Mouse (Mus musculus) urinary bladder, postnatal 10 days (tissue): ENCODE results near the gene Vps52.

ENCODE experiments used
- DNase-seq: peaks from one replicate; pipeline ENCODE4 v3.0.0; 2022; ENCODE audit warnings: low spot score

The Vps52 gene

DNA sequence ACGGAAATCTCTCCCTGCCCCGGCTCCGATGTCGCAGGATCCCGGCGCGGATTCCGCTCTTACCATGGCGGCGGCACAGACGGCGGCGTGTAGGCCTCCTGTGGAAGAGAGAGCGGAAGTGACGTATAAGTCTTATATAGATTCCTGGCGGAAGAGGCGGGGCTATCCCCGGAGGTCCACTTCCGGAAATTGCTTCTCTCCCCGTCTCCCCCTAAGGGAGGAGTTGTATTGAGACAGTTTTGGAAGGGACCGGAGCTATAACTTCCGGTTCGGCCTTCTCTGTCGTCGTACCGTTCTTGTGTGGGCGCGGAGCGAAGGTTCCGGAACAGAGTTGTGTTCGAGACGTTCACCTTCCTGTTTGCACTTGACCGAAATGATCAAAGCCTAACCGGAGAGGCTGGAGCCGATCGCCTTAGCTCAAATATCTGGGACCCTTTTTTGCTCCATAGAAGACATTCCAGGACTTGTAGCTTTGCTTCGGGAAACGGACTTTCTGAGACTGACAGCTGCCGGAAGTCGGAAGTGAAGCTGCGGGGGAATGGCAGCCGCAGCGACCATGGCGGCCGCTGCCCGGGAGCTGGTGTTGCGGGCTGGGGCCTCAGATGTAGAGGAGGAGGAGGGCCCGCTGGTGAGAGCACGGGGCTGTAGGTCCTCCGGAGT lies at the start of gene Vps52, which contains the start of gene Rps18:
TSS of gene Vps52 (plus strand) at position 258 of the 660 bp plus-strand sequence.
TSS of gene Rps18 (minus strand) at position 447 of the 660 bp plus-strand sequence.
- DNase-seq, result peak; percentile 65

DNA sequence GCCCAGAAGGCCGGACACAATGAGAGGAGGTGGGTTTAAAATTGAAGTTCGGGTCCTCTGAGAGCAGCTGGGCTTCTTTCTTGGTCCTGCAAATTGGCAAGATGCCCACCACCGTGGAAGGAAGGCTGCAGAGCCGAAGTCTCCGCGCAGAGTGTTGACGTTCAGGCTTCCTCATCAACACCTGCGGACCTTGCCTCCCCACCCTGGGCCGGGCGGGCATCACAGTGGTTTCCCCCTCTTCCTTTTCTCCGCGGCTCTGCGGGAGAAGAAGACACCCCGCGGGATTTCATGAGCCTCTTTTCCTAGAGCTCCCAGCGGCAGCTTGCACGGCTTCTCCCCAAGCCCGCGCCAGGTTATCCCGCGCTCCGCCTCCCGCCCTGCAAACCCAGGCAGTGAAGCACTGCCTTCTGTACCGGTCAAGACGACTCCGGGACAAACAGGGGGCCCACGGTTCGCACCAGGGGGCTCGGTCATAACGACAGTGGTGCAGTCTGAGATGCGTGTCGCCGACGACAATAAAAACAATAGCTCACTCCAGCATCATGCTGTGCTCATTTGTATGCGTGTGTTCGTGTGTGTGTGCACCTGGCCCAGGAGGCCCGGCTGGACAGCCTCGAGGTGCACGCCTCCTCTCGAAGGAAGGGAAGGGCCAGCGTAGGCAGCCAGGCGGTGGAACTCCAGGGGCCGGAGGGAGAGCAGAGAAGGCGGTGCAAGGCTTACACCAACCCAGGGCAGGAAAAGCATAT lies 47.1 kb upstream of the Vps52 start:
- no peak for DNase-seq

DNA sequence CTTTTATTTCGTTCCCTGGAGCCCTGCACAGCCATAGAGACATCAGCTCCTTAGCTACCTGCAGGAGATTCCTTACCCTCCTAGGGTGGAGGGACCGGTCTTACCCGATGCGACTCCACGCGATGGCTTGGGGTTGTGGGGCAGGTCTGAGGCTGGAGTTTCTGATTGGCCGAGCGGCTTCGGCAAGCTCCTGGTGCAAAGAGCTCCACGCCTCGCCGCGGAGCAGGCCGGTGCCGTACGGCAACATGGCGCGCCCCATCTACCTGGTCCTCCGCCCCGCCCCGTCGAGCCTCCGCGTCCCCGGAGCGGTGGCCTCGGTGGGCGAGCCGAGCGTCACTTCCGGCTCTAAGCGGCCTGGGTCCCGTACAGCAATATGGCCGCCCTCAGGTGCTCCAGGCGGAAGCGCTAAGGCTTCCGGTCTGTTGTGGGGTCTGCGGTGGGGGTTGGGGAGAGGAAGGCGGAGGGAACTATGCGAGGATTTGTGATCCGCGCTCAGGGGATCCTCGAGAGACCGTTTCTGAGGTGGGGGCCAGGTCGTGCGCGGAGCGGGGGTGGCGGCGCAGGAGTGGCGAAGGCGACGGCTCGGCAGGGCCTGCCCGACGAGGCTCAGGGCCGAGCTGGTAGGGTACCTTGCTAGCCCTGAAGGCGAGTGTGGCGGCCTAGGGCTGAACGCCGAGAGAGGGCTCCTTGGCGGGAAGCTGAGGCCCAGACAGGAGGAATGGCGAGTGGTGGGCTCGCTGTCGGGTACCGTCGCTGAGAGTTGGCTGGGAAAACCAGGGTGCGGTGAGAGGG lies 46.3 kb upstream of the Vps52 start, which contains the start of gene Daxx:
TSS of gene Daxx (plus strand) at position 338 of the 792 bp plus-strand sequence.
- peak; percentile 96 for DNase-seq

DNA sequence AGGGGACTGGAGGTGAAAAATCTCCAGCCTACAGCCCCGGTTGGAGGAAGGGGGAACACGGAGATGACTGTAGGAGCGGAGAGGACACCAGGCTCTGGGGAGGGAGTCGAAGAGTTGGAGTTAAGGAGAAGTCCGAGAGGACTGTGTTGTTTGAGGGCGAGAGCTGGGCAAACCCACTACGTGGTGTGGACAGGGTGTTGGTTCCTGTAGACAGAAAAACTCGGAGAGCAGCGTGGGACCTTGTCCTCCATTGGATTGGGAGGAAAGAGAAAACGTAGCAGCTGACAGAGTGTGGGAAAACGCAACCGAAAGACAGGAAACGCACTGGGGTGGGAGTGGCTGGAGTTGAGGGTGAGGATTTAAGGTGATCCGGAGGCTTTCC lies 45.8 kb upstream of the Vps52 start:
- DNase-seq, result no peak

DNA sequence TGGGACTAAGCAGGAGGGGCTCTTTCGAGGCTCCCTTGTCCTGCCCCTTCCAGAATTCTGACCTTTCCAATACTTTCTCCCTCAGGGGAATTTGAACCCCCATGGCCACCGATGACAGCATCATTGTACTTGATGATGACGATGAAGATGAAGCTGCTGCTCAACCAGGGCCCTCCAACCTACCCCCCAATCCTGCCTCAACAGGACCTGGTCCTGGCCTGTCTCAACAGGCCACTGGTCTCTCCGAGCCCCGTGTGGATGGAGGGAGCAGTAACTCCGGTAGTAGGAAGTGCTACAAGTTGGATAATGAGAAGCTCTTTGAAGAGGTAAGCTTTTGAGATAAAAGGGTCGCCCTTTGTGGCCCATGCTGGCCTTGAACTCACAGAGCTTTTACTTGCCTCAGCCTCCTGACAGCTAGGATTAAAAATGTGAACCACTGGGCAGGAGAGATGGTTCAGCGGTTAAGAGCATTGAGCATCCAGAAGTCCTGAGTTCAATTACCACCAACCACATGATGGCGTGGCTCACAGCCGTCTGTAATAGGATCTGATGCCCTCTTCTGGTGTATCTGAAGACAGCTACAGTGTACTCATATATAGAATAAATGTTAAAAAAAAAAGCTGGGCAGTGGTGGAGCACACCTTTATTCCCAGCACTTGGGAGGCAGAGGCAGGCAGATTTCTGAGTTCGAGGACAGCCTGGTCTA lies 45.1 kb upstream of the Vps52 start:
- DNase-seq, result no peak

DNA sequence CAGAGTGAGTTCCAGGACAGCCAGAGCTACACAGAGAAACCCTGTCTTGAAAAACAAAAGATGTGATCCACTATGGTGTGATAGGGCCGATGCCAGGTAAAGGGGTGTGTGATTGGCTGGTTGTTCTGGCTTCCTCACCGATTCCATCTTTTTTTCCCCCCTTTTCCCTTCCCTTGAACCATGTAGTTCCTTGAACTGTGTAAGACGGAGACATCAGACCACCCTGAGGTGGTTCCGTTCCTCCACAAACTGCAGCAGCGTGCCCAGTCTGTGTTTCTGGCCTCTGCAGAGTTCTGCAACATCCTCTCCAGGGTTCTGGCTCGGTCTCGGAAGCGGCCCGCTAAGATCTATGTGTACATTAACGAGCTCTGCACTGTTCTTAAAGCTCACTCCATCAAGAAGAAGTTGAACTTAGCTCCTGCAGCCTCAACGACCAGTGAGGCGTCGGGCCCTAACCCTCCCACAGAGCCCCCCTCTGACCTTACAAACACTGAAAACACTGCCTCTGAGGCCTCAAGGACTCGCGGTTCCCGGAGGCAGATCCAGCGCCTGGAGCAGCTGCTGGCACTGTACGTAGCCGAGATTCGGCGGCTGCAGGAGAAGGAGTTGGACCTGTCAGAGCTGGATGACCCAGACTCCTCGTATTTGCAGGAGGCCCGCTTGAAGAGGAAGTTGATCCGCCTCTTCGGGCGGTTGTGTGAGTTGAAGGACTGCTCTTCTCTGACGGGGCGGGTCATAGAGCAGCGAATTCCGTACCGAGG lies 44.4 kb upstream of the Vps52 start:
- DNase-seq, result no peak

DNA sequence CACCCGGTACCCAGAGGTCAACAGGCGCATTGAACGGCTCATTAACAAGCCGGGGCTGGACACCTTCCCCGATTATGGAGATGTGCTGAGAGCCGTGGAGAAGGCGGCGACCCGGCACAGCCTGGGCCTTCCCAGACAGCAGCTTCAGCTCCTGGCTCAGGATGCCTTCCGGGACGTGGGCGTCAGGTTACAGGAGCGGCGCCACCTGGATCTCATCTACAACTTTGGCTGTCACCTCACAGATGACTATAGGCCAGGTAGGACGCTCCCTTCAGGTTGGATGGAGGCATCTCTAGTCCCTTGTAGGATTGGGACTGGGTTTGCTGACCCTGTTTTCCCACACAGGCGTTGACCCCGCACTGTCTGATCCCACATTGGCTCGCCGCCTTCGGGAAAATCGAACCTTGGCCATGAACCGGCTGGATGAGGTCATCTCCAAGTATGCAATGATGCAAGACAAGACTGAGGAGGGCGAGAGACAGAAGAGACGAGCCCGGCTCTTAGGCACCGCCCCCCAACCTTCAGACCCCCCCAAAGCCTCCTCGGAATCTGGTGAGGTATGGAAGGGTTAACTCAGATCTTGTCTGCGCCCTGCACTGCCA lies 43.7 kb upstream of the Vps52 start:
- DNase-seq, result no peak

DNA sequence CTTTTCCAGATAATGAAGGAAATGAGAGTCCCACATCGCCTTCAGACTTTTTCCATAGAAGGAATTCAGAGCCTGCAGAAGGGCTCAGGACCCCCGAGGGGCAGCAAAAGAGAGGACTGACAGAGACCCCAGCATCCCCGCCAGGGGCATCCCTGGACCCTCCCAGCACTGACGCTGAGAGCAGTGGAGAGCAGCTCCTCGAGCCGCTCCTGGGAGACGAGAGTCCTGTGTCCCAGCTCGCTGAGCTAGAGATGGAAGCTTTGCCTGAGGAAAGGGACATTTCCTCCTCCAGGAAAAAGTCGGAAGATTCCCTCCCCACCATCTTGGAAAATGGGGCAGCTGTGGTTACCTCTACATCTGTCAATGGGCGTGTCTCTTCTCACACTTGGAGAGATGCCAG lies 42.3 kb upstream of the Vps52 start:
- DNase-seq, result no peak

DNA sequence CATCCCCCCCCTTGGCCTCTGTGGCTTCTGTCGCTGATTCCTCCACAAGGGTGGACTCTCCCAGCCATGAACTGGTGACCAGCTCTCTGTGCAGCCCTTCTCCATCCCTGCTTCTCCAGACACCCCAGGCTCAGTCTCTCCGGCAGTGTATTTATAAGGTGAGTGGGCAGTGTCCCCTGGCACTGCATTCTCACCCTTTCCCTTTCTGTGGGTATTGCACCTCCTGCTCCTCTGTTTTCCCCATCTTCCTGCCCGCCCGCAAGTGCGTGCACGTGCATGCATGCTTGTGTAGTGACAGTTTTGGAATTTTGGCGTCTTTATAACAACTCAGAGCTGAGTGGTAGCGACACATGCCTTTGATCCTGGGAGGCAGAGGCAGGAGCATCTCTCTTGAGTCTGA lies 41.7 kb upstream of the Vps52 start:
- DNase-seq, result no peak

DNA sequence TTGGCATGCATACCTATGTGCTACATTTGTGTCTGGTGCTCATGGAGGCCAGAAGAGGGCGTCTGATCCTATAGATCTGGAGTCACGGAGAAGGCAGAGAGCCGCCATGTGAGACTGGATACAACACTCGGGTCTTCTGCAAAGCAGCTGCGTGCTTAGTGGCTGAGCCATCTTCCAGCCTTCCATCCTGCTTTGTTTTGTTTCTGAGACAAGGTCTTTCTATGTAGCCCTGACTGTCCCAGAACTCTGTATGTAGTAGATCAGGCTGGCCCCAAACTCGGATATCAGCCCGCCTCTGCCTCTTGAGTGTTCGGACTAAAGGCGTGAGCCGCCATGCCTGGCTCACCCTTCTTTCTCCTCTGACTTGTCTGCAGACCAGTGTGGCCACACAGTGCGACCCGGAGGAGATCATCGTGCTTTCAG lies 40.6 kb upstream of the Vps52 start:
- DNase-seq, result no peak

DNA sequence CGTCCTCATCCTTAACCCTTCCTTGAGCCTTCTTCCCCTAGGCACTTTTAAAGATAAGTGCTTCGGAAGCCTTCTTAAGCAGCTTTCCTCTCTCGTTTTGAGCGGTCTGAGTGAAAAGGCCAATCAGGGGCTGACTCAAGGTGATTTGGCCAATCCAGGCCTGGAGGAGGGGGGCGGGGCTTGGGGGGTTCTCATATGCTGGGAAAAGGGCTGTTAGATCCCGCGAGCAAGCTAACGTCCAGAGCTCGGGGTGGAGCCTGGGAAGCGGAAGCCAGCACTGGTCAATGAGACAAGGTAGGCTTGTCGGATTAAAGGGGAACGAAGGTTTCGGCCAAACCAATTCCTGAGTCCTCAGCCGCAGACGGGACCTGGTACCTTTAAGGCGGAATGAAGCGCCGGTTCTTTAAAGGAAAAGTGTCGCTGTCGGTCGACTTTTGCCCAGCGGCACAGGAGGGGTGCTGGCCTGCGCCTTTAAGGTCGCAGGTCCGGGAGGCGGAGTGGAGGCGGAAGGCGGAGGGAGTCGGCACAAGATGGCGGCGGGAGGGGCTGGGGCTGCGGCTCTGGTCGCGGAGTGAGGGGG lies 39.9 kb upstream of the Vps52 start, which contains the start of the genes Tapbp and Zbtb22:
TSS of gene Tapbp (plus strand) at position 229 of the 580 bp plus-strand sequence.
TSS of gene Zbtb22 (plus strand) at position 234 of the 580 bp plus-strand sequence.
- DNase-seq, result peak; percentile 81

DNA sequence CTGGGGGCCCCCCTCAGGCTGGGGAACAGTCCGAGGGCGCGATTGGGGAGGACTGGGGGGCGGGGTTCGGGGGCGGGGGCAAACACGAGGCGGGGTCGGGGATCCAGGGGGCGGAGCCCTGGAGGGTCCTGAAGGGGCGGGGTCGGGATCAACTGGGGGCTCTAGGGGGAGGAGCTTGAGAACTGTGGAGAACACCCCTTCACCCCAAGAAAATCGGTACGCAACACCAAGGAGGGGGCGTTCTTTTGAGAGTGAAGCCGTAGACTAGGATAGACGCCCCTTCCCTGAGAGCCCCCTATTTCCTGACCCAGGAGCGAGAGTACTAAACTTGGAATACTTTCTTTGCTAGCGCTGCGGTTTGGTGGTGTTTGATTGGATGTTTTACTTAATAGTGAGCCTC lies 39.3 kb upstream of the Vps52 start:
- no peak for DNase-seq

DNA sequence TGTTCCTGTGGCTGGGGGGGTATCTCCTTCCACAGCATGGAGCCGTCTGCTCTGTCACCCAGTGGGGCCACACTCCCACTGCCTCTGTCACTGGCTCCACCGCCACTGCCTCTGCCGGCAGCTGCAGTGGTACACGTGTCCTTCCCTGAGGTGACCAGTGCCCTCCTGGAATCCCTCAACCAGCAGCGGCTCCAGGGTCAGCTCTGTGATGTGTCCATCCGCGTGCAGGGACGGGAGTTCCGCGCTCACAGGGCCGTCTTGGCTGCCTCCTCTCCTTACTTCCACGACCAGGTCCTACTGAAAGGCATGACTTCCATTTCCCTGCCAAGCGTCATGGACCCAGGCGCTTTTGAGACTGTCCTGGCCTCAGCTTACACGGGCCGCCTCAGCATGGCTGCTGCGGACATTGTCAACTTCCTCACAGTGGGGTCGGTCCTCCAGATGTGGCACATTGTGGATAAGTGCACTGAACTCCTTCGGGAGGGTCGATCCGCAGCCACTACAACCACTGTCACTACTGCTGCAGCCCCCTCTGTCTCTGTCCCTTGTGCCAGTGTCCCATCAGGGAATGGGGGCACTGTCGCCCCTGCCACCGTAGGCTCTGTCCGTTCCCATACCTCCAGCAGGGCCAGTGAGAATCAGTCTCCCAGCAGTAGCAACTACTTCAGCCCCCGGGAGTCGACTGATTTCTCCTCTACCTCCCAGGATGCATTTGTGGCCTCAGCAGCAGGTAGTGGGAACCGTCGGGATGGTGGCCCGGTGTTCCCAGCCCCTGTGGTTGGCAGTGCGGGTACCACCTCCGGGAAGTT lies 38.6 kb upstream of the Vps52 start:
- DNase-seq, result no peak

DNA sequence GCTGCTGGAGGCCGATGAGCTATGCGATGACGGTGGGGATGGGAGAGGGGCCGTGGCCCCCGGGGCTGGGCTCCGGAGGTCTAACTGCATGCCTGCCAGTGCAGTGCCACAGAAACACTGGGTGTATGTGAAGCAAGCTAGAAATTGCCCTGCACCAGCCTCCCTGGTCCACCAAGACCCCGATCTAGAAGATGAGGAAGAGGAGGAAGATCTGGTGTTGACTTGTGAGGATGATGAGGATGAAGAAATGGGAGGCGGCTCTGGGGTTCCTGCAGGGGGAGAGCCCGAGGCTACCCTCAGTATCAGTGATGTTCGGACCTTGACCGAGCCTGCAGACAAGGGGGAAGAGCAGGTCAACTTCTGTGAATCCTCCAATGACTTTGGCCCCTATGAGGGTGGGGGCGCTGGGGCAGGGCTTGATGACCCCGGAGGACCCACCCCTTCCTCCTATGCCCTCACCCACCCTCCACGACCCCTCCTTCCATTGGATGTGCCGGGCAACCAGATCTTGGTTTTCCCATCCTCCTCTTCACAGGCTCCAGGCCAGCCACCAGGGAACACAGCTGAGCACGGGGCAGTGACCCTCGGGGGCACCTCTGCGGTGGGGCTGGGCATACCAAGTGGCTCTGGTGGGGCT lies 37.8 kb upstream of the Vps52 start:
- no peak for DNase-seq

DNA sequence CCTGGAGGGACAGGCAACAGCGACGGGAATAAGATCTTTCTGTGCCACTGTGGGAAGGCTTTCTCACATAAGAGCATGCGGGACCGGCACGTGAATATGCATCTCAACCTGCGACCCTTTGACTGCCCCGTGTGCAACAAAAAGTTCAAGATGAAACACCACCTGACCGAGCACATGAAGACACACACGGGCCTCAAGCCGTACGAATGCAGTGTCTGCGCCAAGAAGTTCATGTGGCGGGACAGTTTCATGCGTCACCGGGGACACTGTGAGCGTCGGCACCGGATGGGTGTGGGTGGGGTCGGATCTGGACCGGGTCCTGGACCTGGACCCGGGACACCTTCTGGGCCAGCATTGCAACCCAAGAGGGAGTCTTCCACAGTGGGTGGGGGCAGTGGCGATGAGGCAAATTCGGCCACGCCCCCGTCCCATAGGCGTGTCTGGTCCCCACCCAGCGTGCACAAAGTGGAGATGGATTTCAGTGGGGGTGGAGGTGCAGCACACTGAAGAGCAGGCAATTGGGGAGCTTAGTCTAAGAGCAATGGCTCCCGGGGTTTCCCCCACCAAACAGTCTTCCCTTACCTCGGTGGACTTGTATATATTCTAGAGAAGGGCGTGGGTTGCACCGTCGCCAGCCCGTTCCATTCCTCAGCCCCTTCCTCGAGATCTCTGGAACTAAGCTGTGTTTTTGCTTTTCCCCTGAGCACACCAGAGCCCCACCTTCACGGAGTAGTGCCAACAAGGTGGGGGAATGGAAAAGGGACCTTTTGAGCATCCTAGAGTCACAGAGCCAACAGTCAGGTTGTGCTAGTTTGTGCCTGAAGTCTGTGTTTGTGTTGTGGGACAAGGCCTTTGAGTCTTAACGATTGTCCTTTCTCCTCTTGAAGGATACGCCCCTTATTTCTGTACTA lies 37.1 kb upstream of the Vps52 start:
- no peak for DNase-seq

DNA sequence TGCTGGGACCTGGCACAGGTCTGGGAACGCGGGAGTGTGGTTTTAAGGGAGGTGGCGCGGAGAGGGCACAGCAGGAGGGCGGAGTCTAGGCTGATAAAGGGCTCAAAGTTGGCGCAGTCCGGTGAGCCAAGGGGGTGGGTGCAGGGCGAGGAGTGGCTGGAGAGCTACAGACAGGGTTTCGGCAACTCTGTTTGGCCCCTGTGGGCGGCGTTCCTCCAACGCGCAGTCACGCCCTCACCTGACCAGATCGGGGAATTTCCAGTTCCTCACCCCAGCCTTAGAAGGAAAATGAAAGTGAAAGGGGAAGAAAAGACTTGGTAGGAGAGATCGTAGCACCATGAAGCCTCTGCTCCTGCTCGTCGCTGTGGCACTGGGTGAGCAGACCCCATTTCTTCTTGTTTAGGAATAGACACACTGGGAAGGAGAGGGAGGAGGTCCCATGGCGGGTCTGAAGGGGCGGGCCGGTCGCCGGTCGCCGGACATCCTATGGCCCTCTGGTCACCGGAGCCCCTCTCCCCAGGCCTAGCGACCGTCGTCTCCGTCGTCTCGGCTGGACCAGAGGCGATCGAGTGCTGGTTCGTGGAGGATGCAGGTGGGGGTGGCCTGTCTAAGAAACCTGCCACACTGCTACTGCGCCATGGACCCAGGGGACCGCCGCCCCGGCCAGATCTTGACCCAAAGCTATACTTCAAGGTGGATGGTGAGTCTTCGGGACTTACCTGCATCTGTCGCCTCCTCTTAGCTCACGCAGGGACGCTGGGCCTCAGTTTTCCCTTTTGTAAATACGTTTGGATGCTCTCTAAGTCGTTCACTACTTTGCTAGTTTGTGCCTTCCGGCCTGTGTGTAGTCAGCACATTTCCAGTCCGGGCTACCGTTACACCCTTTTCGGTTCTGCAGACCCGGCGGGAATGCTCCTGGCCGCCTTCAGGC lies 36.0 kb upstream of the Vps52 start:
- no peak for DNase-seq
